Mouse (Mus musculus) spleen, adult 2 months (tissue): ENCODE results near the gene Frrs1l.

Source experiments
- CTCF ChIP-seq: fragments of 200-500 bp; IDR thresholded peaks from 2 replicates; pipeline ENCODE4 v1.5.1; 2011; ENCODE audit warnings: mild to moderate bottlenecking, inconsistent platforms; ENCODE audit not compliant: insufficient read depth, insufficient read length, insufficient replicate concordance; ENCODE audit errors: extremely low read depth
- POLR2A ChIP-seq: fragments of 200-500 bp; IDR thresholded peaks from 2 replicates; pipeline ENCODE4 v1.6.1; 2011; ENCODE audit warnings: low read depth, low read length, inconsistent platforms

DNA sequence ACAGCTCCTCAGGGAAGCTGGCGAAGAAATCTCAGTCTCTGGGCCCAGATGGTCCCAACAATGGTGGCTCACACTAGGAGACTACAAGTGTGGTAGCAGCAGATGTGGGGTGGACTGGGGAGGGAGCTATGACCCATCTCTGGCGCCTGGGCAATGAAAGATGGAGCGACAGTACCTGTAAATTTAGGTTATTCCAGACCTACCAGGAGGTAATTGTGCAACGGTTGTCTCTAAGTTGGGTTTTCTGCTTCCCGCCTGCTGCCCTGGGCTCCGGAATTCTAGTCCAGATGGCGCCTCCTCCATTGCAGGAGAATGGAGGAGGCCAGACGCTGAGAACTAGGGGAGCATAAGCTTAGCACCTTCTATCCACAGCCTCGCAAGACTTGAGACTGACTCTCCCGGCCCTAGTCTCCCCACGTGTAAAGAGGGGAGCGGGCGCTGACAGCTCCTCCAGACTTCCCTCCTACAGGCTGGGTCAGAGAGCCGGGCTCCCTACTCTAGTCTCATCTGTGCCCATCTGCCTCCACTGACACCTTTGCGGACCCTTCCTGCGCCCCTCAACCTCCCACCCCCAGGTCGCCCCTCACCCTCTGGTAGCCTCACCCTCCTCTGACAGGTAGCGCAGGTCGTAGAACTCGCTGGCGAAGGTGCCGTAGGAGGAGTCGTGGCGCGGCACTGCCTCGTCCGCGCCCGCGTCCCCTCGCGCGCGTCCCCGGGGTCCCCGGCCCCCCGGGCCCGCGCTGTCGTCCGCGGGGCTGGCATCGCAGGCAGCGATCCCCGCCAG, 568 bp downstream of the Frrs1l start:
- TF ChIP-seq POLR2A (no peak), CTCF (no peak)
